Mouse (Mus musculus): ENCODE data around the gene Kiss1r. TPM values are rescaled to one million over a fixed set of nuclear protein-coding genes. Genes with fewer than 3 reads are reported as not detected.

The Kiss1r gene
- polyA plus RNA-seq, 1 experiment: 0.82 TPM

GRCm38 (mm10) chr10:79928907-79929701, 12.3 kb downstream of the Kiss1r start:
- TF ChIP-seq GATA1 (IDR thresholded peaks at IDR 0.05; ENCODE audit: low read length): no peak

- TF ChIP-seq GATA1 (IDR thresholded peaks at IDR 0.05; ENCODE audit: low read length): no peak
These were observed 13.4 kb downstream of the Kiss1r start for GRCm38 (mm10) chr10:79929967-79930825.

- no peak for TF ChIP-seq GATA1 (IDR thresholded peaks at IDR 0.05; ENCODE audit: low read length)
These were observed 14.0 kb downstream of the Kiss1r start for GRCm38 (mm10) chr10:79930826-79931186.

GRCm38 (mm10) chr10:79931797-79932196, 15.0 kb downstream of the Kiss1r start:
- TF ChIP-seq GATA1 (IDR thresholded peaks at IDR 0.05; ENCODE audit: low read length): no peak

- TF ChIP-seq GATA1 (IDR thresholded peaks at IDR 0.05; ENCODE audit: low read length): no peak
These were observed 16.0 kb downstream of the Kiss1r start for GRCm38 (mm10) chr10:79932736-79933135.

- TF ChIP-seq GATA1 (IDR thresholded peaks at IDR 0.05; ENCODE audit: low read length): no peak
These were observed 16.4 kb downstream of the Kiss1r start for GRCm38 (mm10) chr10:79933145-79933679.

- TF ChIP-seq GATA1 (IDR thresholded peaks at IDR 0.05; ENCODE audit: low read length): no peak
These were observed 17.1 kb downstream of the Kiss1r start for GRCm38 (mm10) chr10:79933861-79934260.

GRCm38 (mm10) chr10:79934272-79934721, 17.5 kb downstream of the Kiss1r start:
- no peak for TF ChIP-seq GATA1 (IDR thresholded peaks at IDR 0.05; ENCODE audit: low read length)

GRCm38 (mm10) chr10:79934794-79935569, 18.2 kb downstream of the Kiss1r start:
- no peak for TF ChIP-seq GATA1 (IDR thresholded peaks at IDR 0.05; ENCODE audit: low read length)

GRCm38 (mm10) chr10:79936284-79936910, 19.6 kb downstream of the Kiss1r start:
- no peak for TF ChIP-seq GATA1 (IDR thresholded peaks at IDR 0.05; ENCODE audit: low read length)

GRCm38 (mm10) chr10:79936911-79937441, 20.2 kb downstream of the Kiss1r start:
- no peak for TF ChIP-seq GATA1 (IDR thresholded peaks at IDR 0.05; ENCODE audit: low read length)

- no peak for TF ChIP-seq GATA1 (IDR thresholded peaks at IDR 0.05; ENCODE audit: low read length)
These were observed 21.2 kb downstream of the Kiss1r start for GRCm38 (mm10) chr10:79937775-79938526.

- TF ChIP-seq GATA1 (IDR thresholded peaks at IDR 0.05; ENCODE audit: low read length): no peak
These were observed 24.0 kb downstream of the Kiss1r start for GRCm38 (mm10) chr10:79940749-79941148.

GRCm38 (mm10) chr10:79942988-79943387, 26.2 kb downstream of the Kiss1r start:
- TF ChIP-seq GATA1 (IDR thresholded peaks at IDR 0.05; ENCODE audit: low read length): no peak
